Mouse (Mus musculus) stomach, embryonic 14.5 days (tissue): ENCODE results near the gene Vrk3. TPM values are rescaled to one million over a fixed set of nuclear protein-coding genes. Genes with fewer than 3 reads are reported as not detected.

Experiments
- ATAC-seq: fragments of 200-750 bp; cut with Nextera tagmentation; 2 replicates; pipeline ENCODE4 v1.8.0; 2017; ENCODE audit warnings: low read depth, moderate TSS enrichment; ENCODE audit not compliant: insufficient number of reproducible peaks, insufficient read depth, low FRiP score
- H3K27ac ChIP-seq: fragments of 300-500 bp; sonication (generic); 2 replicates; pipeline ENCODE4 v1.5.1; 2014; ENCODE audit warnings: mild to moderate bottlenecking, low read length, moderate library complexity, mixed read lengths
- H3K27me3 ChIP-seq: fragments of 300-500 bp; sonication (generic); 2 replicates; pipeline ENCODE4 v1.6.1; 2014; ENCODE audit warnings: low read length, control low read depth, mixed read lengths; ENCODE audit not compliant: control insufficient read depth, insufficient read depth
- H3K36me3 ChIP-seq: fragments of 300-500 bp; sonication (generic); 2 replicates; pipeline ENCODE4 v1.6.1; 2014; ENCODE audit warnings: mild to moderate bottlenecking, control low read depth, low read length, moderate library complexity, mixed read lengths; ENCODE audit not compliant: control insufficient read depth, insufficient read depth
- H3K4me1 ChIP-seq: fragments of 300-500 bp; sonication (generic); 2 replicates; pipeline ENCODE4 v1.6.1; 2014; ENCODE audit warnings: low read length, control low read depth, mixed read lengths; ENCODE audit not compliant: control insufficient read depth, insufficient read depth
- H3K4me2 ChIP-seq: fragments of 300-500 bp; sonication (generic); replicated peaks from 2 replicates; pipeline ENCODE4 v1.6.1; 2014; ENCODE audit warnings: low read depth, low read length, control low read depth
- H3K4me3 ChIP-seq: fragments of 300-500 bp; sonication (generic); 2 replicates; pipeline ENCODE4 v1.5.1; 2014; ENCODE audit warnings: low read depth, low read length, control low read depth
- H3K9ac ChIP-seq: fragments of 300-500 bp; sonication (generic); replicated peaks from 2 replicates; pipeline ENCODE4 v1.6.1; 2014; ENCODE audit warnings: low read depth, mild to moderate bottlenecking, control low read depth, low read length, moderate library complexity, mixed read lengths
- H3K9me3 ChIP-seq: fragments of 300-500 bp; sonication (generic); 2 replicates; pipeline ENCODE4 v1.6.1; 2016; ENCODE audit warnings: low read depth, low read length, control low read depth; ENCODE audit not compliant: control insufficient read depth
- WGBS: fragments of 180-500 bp; shearing (Covaris S2); extraction: QIAGEN DNeasy Blood & Tissue Kit; methylation state at CpG from one replicate; pipeline ENCODE4 v1.1.7; 2014; 5-methylcytosine and 5-hydroxymethylcytosine counted together
- polyA plus RNA-seq: library from polyadenylated mRNA; unstranded; fragments of >200 nt; fragmentation: Nextera tagmentation; extraction: Ambion mirVana; gene quantifications from 2 replicates; pipeline ENCODE4 v1.2.1, GENCODE M21; 2014

Gene Vrk3
- polyA plus RNA-seq, 1 experiment from 2014 or later: 34.7 TPM

DNA sequence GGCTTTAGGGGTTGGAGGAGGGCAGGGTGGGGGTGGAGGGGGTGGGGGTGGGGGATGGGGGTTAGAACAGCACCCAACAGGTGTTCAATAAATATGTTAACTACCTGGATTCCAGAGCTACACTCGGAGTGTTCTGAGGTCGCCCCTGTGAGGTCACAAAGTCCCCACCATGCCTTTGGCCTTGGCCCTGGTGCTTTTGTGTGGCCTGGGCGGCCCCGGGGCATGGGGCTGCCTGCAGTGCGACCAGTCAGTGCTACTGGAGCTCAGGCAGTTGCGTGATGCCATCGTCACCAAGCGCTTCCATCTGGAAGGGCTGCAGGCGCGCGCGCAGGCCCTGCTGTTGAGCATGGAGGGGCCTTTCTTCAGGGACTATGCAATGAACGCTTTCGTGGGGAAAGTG lies 39.6 kb upstream of the Vrk3 start, which contains the start of gene Izumo2:
Gene Izumo2 (plus strand): TSS at position 169 of the 400 bp plus-strand sequence.
- H3K4me3 ChIP-seq: no peak within 1 kb of the TSS
- WGBS: 68% methylated on average over 14 of the region's 14 CpGs
- no peaks in the 10 kb centered on the region for H3K27me3 ChIP-seq
- no peaks in the 10 kb centered on the region for H3K4me1 ChIP-seq
- no peak within 1 kb of the TSS for H3K4me2 ChIP-seq
- no peaks in the 10 kb centered on the region for H3K36me3 ChIP-seq
- H3K27ac ChIP-seq: no peak within 1 kb of the TSS
- ATAC-seq: no peak
- H3K9me3 ChIP-seq: no peaks in the 10 kb centered on the region
- H3K9ac ChIP-seq: no peak within 1 kb of the TSS

DNA sequence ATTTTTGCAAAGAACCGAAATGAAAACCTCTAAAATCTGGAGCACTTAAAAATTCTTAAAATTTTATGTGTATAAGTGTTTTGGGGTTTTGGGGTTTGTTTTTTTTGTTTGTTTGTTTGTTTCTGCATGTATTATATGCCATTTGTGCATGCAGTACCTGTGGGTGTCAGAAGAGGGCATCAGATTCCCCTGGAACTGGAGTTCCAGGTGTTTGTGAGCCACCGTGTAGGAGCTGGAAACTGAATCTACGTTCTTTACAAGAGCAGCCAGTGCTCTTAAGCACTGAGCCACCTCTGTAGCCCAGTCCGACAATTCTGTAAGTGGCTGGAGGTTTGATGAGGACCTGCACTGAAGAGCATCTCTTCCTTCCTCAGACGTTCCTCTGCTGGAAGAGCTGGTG lies 38.3 kb upstream of the Vrk3 start:
- 84% methylated on average over 5 of the region's 5 CpGs for WGBS

DNA sequence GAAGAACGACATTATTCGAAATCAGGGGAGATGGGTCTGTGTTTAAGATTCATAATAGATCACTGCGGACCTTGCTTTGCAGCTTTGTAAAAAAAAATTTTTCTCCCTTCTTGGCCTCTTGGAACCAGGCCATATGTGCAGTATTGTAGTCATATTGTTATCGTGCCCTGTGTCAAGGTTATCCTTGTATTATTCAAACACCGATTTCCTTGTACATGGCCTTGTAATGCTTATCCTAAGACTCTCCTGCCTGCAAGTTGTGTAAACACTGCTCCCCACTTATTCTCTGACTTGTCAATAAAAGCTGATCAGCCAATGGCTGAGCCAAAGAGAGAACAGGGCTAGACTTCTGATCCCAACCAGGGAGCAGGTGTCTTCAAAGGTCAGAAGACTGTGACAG lies 26.2 kb upstream of the Vrk3 start:
- Histone ChIP-seq H3K4me1 (no peaks in the 10 kb centered on the region), H3K9ac (no peak overlapping the region), H3K4me3 (no peak overlapping the region), H3K36me3 (no peaks in the 10 kb centered on the region), H3K27ac (no peak overlapping the region), H3K27me3 (no peaks in the 10 kb centered on the region), H3K4me2 (no peak overlapping the region), H3K9me3 (no peaks in the 10 kb centered on the region)
- ATAC-seq: peak; percentile 61; the same call in 1 of the 2 replicates
- WGBS: 68% methylated on average over 5 of the region's 5 CpGs

More for the DNA sequence above, 38.3 kb upstream of the Vrk3 start:
- Histone ChIP-seq H3K9ac (no peak overlapping the region), H3K36me3 (no peaks in the 10 kb centered on the region), H3K9me3 (no peaks in the 10 kb centered on the region), H3K27me3 (no peaks in the 10 kb centered on the region), H3K4me1 (no peaks in the 10 kb centered on the region), H3K4me3 (no peak overlapping the region), H3K4me2 (no peak overlapping the region), H3K27ac (no peak overlapping the region)
- no peak for ATAC-seq

DNA sequence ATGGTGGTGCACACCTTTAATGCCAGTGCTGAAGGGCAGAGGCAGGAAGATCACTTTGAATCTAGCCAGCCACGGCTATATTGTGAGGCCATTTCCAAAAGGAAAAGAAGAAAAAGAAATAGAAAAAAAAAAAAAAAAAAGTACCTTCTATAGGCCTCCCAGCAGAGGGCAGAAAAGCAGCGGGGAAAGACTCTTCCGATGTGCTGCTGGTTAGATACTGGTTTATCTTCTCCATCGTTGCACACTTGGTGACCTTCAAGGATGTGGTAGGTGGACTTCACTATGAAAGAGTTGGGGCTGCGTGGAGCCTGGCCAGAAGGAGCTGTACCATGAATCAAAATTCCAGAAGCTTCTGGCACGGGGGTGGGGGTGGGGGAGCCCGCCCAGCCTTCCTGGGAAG lies 23.9 kb upstream of the Vrk3 start:
- ATAC-seq: no peak

DNA sequence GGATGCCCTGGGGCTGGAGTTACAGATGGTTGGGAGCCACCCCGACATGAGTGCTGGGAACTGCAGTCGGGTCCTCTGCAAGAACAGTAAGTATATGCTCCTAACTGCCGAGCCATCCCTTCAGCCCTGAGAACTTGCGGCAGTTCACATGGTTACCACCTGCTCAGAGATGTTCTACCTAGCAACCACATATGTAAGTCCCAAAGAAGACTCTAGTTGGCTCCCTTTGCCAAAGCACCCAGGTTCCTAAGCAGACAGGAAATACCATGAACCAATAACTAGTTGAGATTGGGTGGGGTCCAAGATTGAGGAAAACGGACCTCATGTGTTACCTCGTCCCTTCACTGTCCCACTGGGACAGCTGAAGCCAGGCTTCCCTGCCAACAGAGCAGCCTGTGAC lies 21.9 kb upstream of the Vrk3 start:
- H3K27ac ChIP-seq: no peak overlapping the region
- H3K4me1 ChIP-seq: no peaks in the 10 kb centered on the region
- no peak overlapping the region for H3K4me3 ChIP-seq
- no peaks in the 10 kb centered on the region for H3K27me3 ChIP-seq
- ATAC-seq: no peak
- 73% methylated on average over 6 of the region's 6 CpGs for WGBS
- no peak overlapping the region for H3K9ac ChIP-seq
- no peaks in the 10 kb centered on the region for H3K36me3 ChIP-seq
- H3K9me3 ChIP-seq: no peaks in the 10 kb centered on the region
- no peak overlapping the region for H3K4me2 ChIP-seq

More for the DNA sequence above, 23.9 kb upstream of the Vrk3 start:
- Histone ChIP-seq H3K27ac (no peak overlapping the region), H3K9me3 (no peaks in the 10 kb centered on the region), H3K9ac (no peak overlapping the region), H3K4me2 (no peak overlapping the region), H3K27me3 (no peaks in the 10 kb centered on the region), H3K4me3 (no peak overlapping the region), H3K36me3 (no peaks in the 10 kb centered on the region), H3K4me1 (no peaks in the 10 kb centered on the region)
- WGBS: 18% methylated on average over 7 of the region's 7 CpGs

DNA sequence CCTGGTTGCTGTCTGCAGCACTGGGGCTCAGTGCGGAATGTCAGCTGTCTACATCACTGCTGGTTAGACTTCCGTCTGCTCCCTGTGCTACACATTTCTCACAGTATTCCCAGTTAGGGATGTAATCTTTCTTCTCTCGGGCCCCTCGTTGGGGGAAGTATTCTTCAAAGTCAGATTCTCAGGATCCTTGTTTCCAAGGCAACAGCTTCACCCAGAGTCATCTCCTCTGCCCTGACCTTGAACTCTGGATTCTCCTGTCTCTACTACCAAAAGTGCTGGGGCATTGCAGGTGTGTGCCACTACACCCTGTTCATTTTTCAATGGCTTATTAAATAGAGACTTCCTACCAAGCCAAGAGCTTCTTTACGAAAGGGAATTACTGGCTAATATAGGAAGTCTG lies 21.1 kb upstream of the Vrk3 start:
- Histone ChIP-seq H3K4me2 (no peak overlapping the region), H3K4me3 (no peak overlapping the region), H3K36me3 (no peaks in the 10 kb centered on the region; the same call in 1 of the 2 replicates), H3K27ac (no peak overlapping the region), H3K9ac (no peak overlapping the region), H3K9me3 (no peaks in the 10 kb centered on the region), H3K4me1 (no peaks in the 10 kb centered on the region), H3K27me3 (no peaks in the 10 kb centered on the region)
- WGBS: 45% methylated on average over 5 of the region's 5 CpGs
- ATAC-seq: no peak

DNA sequence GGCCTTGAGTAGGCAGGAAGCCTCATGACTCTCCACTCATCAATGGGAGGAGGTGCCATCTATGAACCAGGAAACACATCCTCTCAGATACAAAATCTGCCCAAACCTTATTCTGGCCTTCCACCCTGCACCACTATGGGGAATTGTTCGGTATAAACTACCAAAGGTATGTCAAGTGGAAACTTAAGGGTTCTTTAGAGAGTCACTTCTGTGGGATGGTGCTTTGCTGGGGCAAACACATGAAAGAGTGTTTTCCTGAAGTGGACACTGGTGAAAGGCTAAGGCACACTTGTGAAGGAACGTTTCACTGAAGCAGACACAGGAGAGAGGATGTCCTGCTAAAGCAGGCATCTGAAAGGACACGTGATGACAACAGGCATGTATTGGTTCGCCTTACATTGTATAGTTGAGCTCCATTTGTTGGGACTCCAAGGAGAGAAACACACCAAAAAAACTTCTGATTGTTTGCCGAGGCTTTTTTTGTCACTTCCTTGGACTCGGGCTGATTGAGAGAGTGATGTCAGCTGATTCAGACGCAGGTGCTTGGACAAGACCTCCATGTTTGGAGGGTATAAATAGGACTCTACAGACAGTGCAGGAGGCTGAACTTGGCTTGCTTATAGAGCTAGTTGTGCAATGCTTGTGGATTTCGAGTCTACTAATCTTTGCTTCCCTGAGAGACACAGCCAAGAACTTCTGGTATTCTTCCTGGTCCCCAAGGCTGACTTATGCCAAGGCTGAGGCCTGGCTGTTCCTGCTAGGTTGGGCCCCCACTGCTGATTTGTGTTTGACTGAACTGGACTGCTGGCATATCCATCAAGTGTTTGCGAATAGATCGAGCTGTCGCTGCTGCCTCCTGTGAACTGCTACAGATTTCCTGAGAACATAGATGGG lies 19.9 kb upstream of the Vrk3 start:
- WGBS: 83% methylated on average over 11 of the region's 11 CpGs
- H3K27ac ChIP-seq: no peak overlapping the region

DNA sequence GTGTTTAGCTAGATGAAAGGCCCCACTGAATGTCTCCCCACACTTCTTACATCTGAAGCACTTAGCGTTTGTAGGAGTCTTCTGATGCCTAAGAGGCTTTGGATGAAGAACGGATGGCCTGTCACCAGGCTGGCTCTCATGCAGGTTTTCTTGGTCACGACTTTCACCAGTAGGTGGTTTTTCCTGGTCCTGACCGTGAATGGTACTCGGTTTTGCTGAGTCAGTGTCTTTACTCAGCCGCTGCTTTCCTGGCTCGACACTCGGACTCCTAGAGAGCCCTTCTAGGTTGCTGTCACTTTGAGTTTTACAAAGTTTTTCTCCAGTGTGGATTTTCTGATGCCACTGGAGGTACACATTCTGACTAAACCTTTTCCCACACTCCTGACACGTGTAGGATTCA lies 14.5 kb upstream of the Vrk3 start:
- no peak for ATAC-seq
- Histone ChIP-seq H3K9ac (no peak overlapping the region), H3K36me3 (no peaks in the 10 kb centered on the region; the same call in 1 of the 2 replicates), H3K27ac (no peak overlapping the region), H3K4me1 (no peaks in the 10 kb centered on the region), H3K27me3 (no peaks in the 10 kb centered on the region), H3K4me2 (no peak overlapping the region), H3K4me3 (no peak overlapping the region), H3K9me3 (no peaks in the 10 kb centered on the region)
- WGBS: 80% methylated on average over 9 of the region's 9 CpGs

More for the DNA sequence above, 19.9 kb upstream of the Vrk3 start:
- H3K4me1 ChIP-seq: no peaks in the 10 kb centered on the region
- H3K4me2 ChIP-seq: no peak overlapping the region
- H3K27me3 ChIP-seq: no peaks in the 10 kb centered on the region
- no peak for ATAC-seq
- H3K9me3 ChIP-seq: no peaks in the 10 kb centered on the region
- H3K36me3 ChIP-seq: no peaks in the 10 kb centered on the region; the same call in 1 of the 2 replicates
- H3K9ac ChIP-seq: no peak overlapping the region
- H3K4me3 ChIP-seq: no peak overlapping the region
